Comparison of ENCODE assay signal across 23 mouse cellular contexts in the genomic region with DNA sequence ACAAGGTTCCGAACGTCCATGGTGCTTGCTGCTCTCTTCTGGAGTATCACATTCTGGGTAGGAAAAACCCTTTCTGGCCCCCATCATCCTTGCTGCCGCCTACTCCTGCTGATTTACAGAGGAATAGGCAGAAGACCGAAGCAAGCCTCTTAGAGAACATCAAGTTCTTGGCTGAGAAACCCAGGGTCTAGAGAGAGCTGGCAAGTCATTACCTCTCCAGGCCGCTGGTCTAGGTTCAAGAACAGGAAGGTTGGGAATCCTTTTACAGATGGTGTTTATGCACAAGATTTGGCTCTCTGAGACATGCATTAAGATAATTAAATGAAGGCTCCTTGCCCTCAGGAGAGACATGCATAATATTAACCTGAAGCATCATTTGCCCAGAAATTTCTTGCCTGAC. TPM values are rescaled to one million over a fixed set of nuclear protein-coding genes. Genes with fewer than 3 reads are reported as not detected.
DNase-seq lines count a peak whose midpoint lies in the region; TF ChIP-seq lines count a peak whose summit lies in the region.
"Had no signal": no experiment of that assay in that cellular context is flagged by ENCODE, and none has a peak within 500 bp of the region (broad histone marks: within the 10 kb centered on the region; RNA-seq: fewer than 3 reads in every experiment).

No protein-coding gene starts in this region.

- no peaks in the 10 kb centered on the region for H3K27me3 ChIP-seq in testis, adult 2 months (ENCODE audit: control insufficient read depth, insufficient read depth, low read length)
- H3K27me3 ChIP-seq: embryonic facial prominence, embryonic 12.5 days; embryonic facial prominence, embryonic 15.5 days; heart, embryonic 12.5 days; heart, embryonic 15.5 days; hindbrain, embryonic 15.5 days; intestine, embryonic 15.5 days had no signal

- H3K36me3 ChIP-seq in testis, adult 2 months (ENCODE audit: control insufficient read depth, insufficient read depth, low read length), result no peaks in the 10 kb centered on the region

- no peaks in the 10 kb centered on the region; the same call in 1 of the 2 replicates for H3K4me1 ChIP-seq in testis, adult 2 months (ENCODE audit: control insufficient read depth, insufficient read depth, low read length)
- H3K4me1 ChIP-seq: intestine, embryonic 15.5 days had no signal

- DNase-seq in gastrocnemius, adult 18-20 months (ENCODE audit: low spot score), result peak; percentile 28
- DNase-seq in gastrocnemius, adult 2 months, result no peak
- no peak for DNase-seq in testis, postnatal 10 days (ENCODE audit: low spot score)
- DNase-seq in skeletal muscle tissue, adult 2 months (ENCODE audit: low read depth, low spot score), result peak; percentile 44
- no peak for DNase-seq in spleen, postnatal 14 days (ENCODE audit: low spot score in 2 of 2)
- DNase-seq: adrenal gland, adult 2 months; adrenal gland, postnatal 14 days; cerebellum, adult 18-20 months; cerebellum, adult 9-10 months; cerebellum, postnatal 36 days; forebrain, postnatal 0 days; gastrocnemius, postnatal 10 days; gastrocnemius, postnatal 36 days; heart, postnatal 10 days; heart, postnatal 4 days; kidney, adult 11 months had no signal

- H3K27ac ChIP-seq in gastrocnemius, adult 2 months, result no peak overlapping the region
- H3K27ac ChIP-seq in testis, adult 2 months (ENCODE audit: control insufficient read depth, insufficient read depth, low read depth, low read length), result peak overlapping the region; percentile 52; the same call in 1 of the 2 replicates
- H3K27ac ChIP-seq: embryonic facial prominence, embryonic 12.5 days; embryonic facial prominence, embryonic 15.5 days; heart, embryonic 15.5 days; hindbrain, embryonic 15.5 days; intestine, embryonic 15.5 days had no signal

- no peak for TF ChIP-seq CTCF in gastrocnemius, adult 2 months (IDR thresholded peaks at IDR 0.05)
- TF ChIP-seq CTCF in testis, adult 2 months (IDR thresholded peaks at IDR 0.05; ENCODE audit: control insufficient read depth, insufficient read depth, insufficient replicate concordance, low read depth, low read length), result no peak

- intact Hi-C loops in gastrocnemius, adult 2 months (cut with DNase I), result loop anchor here (10.0 kb wide), 1 partner anchor 704 kb away; no protein-coding TSS in a partner anchor

- H3K4me3 ChIP-seq in gastrocnemius, adult 2 months, result no peak overlapping the region
- H3K4me3 ChIP-seq in testis, adult 2 months (ENCODE audit: control insufficient read depth, low read depth, low read length), result no peak overlapping the region
- H3K4me3 ChIP-seq: embryonic facial prominence, embryonic 12.5 days; embryonic facial prominence, embryonic 15.5 days; heart, embryonic 12.5 days; heart, embryonic 15.5 days; hindbrain, embryonic 15.5 days; intestine, embryonic 15.5 days had no signal

- no peak for TF ChIP-seq POLR2A in testis, adult 2 months (IDR thresholded peaks at IDR 0.05; ENCODE audit: control insufficient read depth, low read depth, low read length)

RNA-seq across cellular contexts. Expression of a gene that starts 5.3 kb away (rescaled TPM):
- 10 to 100 TPM; 18.0 to 20.6 TPM for total RNA-seq in gastrocnemius, adult 18-20 months (2021)
- total RNA-seq in gastrocnemius, adult 2 months (2021), result 10 to 100 TPM; 14.3 to 17.5 TPM
- polyA plus RNA-seq in testis, adult 2 months (2012; rRNA removed), result 4.5 and 4.8 TPM in 2 replicates

Comparison
In these comparisons a context has a peak if more than half of its experiments do, and no peak if none do; other contexts are left out.
1. DNase-seq: peak in gastrocnemius, adult 18-20 months (single experiment) and skeletal muscle tissue, adult 2 months (single experiment); none in gastrocnemius, adult 2 months (single experiment), testis, postnatal 10 days (single experiment) and spleen, postnatal 14 days (0 of 2).